Mouse (Mus musculus): ENCODE measurements around the gene Hcls1. TPM values are rescaled to one million over a fixed set of nuclear protein-coding genes. Genes with fewer than 3 reads are reported as not detected.

The Hcls1 gene
- 222 and 289 TPM in 2 replicates for total RNA-seq (2017)

DNA sequence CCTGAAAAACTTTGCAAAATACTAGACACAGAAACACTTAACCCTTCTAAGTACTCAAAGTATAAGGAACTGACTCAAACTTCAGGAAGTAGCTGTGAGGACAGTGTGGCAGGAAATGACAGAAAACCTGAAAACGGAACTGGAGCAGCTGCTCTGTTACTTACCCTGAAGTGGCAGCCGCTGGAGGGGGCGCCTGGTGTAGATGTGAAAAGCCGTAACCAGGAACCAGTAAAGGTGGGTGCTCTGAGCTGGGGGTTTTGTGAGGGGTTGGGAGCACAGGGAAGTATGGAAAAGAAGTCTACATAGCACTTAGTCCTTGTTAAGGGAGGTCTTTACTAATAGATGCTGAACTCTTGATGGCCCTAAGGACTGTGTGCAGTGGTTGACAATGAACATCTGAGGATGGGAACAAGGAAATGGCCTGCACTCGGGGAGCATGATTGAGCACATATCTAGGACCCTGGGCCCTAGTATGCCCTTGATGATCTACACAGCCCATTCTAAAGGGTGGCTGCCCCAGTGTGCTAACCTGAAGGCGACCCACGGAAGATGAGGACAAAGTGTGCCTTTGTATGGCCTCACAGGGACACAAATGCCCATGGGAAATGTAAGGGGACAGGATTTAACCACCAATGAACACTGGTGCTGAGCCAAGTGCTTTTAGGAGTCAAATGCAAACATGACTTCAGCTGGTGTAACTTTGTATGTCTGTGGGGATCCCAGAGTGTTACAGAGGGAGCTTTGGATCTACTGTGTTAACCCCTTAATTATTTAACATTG is at the start of gene Hcls1:
Hcls1 (plus strand) TSS at position 143 of the 780 bp plus-strand sequence.
- peak; percentile 80 to 85 for ATAC-seq (replicated peaks in 1 of 2; ENCODE audit: insufficient read depth in 1 of 2, low FRiP score in 2 of 2, low TSS enrichment in 1 of 2, low read depth in 1 of 2, poor library complexity in 2 of 2, severe bottlenecking in 2 of 2)

DNA sequence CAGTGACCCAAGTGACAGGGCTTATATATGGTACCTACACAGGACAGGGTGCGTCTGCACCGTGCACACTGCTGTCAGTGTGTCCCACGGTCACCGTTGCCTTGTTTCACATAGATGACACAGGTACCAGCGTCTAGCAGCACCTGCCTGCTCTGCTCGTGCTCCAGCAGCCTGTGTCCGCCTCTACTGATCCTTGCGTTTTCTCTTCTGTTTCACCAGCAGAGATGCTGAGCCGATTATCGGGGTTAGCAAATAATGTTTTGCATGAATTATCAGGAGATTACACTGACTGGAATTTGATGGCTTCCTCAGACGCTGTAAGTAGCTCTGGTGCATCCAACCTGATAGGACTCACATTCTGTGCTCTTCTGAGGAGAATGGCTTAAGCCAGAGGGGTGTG is 48.9 kb upstream of the Hcls1 start:
- no peak for ATAC-seq (replicated peaks in 1 of 2; ENCODE audit: insufficient read depth in 1 of 2, low FRiP score in 2 of 2, low TSS enrichment in 1 of 2, low read depth in 1 of 2, poor library complexity in 2 of 2, severe bottlenecking in 2 of 2)

DNA sequence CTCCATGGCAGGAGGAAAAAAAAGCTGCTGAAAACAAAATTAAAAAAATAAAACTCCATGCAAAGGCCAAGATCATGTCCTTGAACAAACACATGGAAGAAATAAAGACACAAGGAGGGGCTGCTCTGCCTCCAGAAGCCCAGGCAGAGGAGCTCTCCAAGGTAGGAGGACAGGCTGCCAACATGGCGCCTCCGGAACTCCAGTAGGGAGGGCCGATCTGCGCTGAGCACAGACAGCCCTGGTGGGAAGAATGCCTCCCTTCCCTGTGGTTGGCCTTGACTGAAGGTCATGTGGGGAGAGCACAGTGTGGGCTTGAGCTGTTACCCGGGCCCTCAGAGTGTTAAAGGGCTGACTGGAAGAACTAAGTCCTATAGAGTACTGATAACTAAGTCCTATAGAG is 47.2 kb upstream of the Hcls1 start:
- ATAC-seq (replicated peaks in 1 of 2; ENCODE audit: insufficient read depth in 1 of 2, low FRiP score in 2 of 2, low TSS enrichment in 1 of 2, low read depth in 1 of 2, poor library complexity in 2 of 2, severe bottlenecking in 2 of 2), result no peak

DNA sequence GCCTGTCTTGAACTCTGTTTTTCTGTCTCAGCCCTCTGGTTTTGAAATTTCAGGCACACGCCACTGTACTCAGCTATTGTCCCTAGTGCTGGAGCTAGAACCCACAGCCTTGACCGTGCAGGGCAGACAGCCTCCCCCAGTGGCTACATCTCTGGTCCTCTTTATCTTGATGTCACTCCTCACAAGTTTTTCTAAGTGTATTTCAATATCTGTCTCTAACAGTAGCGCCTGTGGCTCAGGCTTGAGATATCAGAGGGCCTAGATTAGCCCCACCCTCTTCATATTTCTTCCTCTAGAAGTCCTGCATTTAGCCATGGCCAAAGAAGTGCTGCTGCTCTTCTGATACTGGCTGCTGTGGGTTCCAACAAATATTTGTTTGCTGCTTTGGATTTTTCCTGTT is 44.2 kb upstream of the Hcls1 start:
- ATAC-seq (replicated peaks in 1 of 2; ENCODE audit: insufficient read depth in 1 of 2, low FRiP score in 2 of 2, low TSS enrichment in 1 of 2, low read depth in 1 of 2, poor library complexity in 2 of 2, severe bottlenecking in 2 of 2), result peak in 1 of 2 experiments; percentile 36; a peak in 2 of 4 replicates

DNA sequence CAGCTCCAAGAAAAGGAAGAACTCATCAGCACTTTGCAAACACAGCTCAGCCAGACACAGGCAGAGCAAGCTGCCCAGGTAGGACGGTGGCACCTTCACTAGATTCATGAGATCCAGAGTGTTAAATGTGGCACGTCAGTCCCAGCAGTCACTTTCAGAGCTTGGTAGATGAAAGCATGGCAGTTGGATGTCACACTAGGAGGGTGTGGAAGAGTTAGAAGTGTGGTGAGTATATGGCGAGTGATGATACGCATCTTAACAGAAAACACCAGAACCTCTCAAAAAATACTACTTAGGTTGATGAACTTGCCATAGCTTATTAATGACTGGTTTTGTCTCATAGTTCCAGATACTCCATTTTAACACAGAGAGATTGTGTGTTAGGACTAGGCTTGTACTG is 43.4 kb upstream of the Hcls1 start:
- ATAC-seq (replicated peaks in 1 of 2; ENCODE audit: insufficient read depth in 1 of 2, low FRiP score in 2 of 2, low TSS enrichment in 1 of 2, low read depth in 1 of 2, poor library complexity in 2 of 2, severe bottlenecking in 2 of 2), result no peak

DNA sequence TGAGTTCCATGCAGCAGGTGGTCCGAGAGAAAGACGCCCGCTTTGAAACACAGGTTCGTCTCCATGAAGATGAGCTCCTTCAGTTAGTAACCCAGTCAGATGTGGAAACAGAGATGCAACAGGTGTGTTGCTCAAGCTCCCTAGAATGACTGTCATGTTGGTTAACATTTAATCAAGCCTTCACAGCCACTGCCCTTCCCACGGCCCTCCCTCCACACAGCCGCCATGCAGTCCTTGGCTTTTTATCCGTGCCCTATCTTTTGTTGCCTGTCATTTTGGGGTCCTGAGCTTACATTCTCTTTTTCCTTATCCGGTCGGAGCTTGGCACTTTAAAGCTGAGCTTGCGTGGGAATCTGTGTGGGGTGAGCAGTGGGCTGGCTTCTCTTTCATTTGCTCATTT is 41.5 kb upstream of the Hcls1 start:
- ATAC-seq (replicated peaks in 1 of 2; ENCODE audit: insufficient read depth in 1 of 2, low FRiP score in 2 of 2, low TSS enrichment in 1 of 2, low read depth in 1 of 2, poor library complexity in 2 of 2, severe bottlenecking in 2 of 2), result no peak

DNA sequence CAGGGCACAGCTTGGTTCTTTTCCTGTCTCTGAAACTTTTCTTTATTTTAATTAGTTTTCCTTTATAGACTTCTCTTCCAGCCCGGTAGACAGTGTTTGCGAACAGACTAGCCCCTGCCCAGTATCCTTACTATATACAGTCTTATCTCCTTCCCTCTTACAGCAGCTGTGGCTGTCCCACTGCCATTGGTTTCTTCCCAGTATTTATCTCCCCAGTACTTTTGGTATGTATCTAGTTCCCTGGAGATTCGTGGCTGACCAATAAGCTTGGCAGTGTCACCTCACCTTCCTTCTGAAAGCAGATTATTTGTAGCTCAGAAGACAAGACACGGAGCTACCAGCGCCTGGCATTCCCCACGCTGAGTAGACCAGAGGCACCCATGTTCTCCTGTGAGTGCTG is 38.1 kb upstream of the Hcls1 start:
- ATAC-seq (replicated peaks in 1 of 2; ENCODE audit: insufficient read depth in 1 of 2, low FRiP score in 2 of 2, low TSS enrichment in 1 of 2, low read depth in 1 of 2, poor library complexity in 2 of 2, severe bottlenecking in 2 of 2), result no peak

DNA sequence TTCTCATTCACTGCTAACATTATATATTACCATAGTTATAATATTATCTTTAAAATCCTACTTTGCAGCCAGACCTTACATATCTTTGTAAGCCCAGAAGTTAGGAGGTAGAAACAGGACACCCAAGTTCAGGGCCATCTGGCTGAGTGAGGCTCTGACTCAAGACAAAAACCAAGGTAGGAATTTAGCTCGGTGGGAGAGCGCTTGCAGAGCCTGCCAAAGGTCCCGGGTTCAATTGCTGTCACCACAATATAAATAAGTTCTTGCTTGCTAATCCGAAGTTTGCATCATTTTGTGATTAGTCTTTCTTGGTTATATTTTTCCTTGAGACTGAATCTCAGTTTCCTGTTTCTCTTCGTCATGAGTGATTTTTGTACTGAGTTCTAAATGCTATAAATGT is 31.6 kb upstream of the Hcls1 start:
- no peak for ATAC-seq (replicated peaks in 1 of 2; ENCODE audit: insufficient read depth in 1 of 2, low FRiP score in 2 of 2, low TSS enrichment in 1 of 2, low read depth in 1 of 2, poor library complexity in 2 of 2, severe bottlenecking in 2 of 2)

DNA sequence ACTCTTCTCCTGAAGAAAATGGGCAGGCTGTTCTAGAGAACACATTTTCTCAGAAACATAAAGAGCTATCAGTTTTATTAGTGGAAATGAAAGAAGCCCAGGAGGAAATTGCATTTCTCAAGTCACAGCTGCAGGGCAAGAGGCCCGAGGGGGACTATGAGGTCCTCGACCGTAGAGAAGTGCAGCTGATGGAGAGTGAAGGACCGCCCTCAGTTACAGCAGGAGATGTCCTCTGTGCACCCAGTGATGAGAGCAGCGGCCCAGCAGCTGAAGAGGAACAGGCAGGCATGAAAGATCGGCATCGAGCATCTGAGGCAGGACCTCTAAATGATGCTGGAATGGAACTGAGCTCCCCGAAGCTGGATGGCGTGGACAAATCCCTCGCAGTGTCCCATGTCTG is 22.9 kb upstream of the Hcls1 start:
- ATAC-seq (replicated peaks in 1 of 2; ENCODE audit: insufficient read depth in 1 of 2, low FRiP score in 2 of 2, low TSS enrichment in 1 of 2, low read depth in 1 of 2, poor library complexity in 2 of 2, severe bottlenecking in 2 of 2), result no peak

DNA sequence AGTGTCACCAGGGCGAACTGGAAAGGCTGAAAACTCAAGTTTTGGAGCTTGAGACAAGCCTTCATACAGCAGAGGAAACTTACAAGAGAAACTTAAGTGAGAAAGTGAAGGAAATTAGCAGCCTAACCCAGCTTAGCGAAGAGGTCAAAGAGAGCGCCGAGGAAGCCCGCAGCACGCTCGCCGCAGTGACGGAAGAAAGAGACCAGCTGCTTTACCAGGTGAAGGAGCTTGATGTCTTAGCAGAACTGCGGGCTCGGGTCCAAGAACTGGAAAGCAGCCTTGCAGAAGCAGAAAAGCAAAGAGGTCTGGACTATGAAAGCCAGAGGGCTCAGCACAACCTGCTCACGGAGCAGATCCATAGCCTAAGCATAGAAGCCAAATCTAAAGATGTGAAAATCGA is 22.5 kb upstream of the Hcls1 start:
- no peak for ATAC-seq (replicated peaks in 1 of 2; ENCODE audit: insufficient read depth in 1 of 2, low FRiP score in 2 of 2, low TSS enrichment in 1 of 2, low read depth in 1 of 2, poor library complexity in 2 of 2, severe bottlenecking in 2 of 2)

DNA sequence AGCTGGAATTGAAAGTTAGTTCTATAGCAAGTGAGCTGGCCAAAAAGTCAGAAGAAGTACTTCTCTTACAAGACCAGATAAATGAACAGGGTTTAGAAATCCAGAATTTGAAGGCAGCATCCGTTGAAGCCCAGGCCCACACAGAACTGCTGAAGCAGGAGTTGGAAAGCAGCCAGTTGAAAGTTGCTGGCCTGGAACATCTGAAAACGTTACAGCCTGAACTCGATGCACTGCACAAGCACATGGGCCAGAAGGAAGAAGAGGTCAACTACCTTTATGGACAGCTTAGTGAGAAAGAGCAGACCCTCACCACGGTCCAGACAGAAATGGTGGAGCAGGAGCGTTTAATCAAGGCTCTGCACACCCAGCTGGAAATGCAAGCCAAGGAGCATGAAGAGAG is 20.6 kb upstream of the Hcls1 start:
- ATAC-seq (replicated peaks in 1 of 2; ENCODE audit: insufficient read depth in 1 of 2, low FRiP score in 2 of 2, low TSS enrichment in 1 of 2, low read depth in 1 of 2, poor library complexity in 2 of 2, severe bottlenecking in 2 of 2), result no peak

DNA sequence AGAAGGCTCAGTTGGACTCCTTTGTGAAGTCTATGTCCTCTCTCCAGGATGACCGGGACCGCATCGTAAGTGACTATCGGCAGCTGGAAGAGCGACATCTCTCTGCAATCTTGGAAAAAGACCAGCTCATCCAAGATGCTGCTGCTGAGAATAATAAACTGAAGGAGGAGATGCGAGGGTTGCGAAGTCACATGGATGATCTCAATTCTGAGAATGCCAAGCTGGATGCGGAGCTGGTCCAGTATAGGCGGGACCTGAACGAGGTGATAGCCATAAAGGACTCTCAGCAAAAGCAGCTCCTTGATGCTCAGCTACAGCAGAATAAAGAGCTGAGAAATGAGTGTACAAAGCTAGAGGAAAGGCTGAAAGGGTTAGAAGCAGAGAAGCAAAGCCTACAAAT is 16.3 kb upstream of the Hcls1 start:
- ATAC-seq (replicated peaks in 1 of 2; ENCODE audit: insufficient read depth in 1 of 2, low FRiP score in 2 of 2, low TSS enrichment in 1 of 2, low read depth in 1 of 2, poor library complexity in 2 of 2, severe bottlenecking in 2 of 2), result no peak

DNA sequence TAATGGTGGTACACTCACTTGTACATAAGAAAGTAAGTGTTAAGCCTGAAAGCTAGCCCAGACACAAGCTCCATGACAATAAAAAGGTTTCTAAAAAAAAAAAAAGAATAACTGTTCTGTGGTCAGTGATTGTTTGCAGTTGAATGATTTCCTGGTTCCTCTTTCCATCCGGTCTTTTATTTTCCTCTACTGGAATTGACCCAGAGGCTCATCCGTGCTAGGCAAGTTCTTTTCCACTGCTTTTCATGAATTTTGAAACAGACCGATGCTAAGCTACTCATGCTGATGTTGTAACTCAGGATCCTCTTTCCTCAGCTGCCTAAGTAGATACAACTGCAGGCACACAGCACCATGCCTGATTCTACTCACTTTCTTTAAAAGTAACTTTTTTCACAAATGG is 14.4 kb upstream of the Hcls1 start:
- ATAC-seq (replicated peaks in 1 of 2; ENCODE audit: insufficient read depth in 1 of 2, low FRiP score in 2 of 2, low TSS enrichment in 1 of 2, low read depth in 1 of 2, poor library complexity in 2 of 2, severe bottlenecking in 2 of 2), result peak in 1 of 2 experiments; percentile 31; a peak in 1 of 4 replicates

DNA sequence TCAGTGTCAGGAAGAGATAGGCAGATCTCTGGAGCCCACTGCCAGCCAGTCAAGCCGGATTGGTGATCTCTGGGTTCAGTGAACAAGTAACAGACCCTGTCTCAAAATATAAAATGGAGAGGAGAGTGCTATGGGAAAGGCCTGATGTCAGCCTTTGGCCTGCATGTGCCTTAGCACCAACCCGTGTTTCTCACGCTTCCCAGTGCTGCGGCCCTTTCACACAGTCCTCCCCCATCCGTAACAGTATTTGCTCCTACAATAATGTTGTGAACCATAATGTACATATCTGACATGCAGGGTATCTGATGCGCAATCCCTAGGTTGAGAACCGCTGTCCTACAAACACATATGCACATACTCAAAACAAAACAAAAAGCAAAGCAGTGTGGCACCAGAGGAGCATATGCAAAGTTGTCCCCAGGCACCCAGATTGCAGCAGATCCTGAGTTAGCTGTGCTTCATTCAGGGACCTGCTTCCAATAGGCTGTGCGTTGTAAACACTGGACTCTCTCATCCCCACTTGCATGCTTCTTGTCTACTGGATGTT is 13.6 kb upstream of the Hcls1 start:
- no peak for ATAC-seq (replicated peaks in 1 of 2; ENCODE audit: insufficient read depth in 1 of 2, low FRiP score in 2 of 2, low TSS enrichment in 1 of 2, low read depth in 1 of 2, poor library complexity in 2 of 2, severe bottlenecking in 2 of 2)

DNA sequence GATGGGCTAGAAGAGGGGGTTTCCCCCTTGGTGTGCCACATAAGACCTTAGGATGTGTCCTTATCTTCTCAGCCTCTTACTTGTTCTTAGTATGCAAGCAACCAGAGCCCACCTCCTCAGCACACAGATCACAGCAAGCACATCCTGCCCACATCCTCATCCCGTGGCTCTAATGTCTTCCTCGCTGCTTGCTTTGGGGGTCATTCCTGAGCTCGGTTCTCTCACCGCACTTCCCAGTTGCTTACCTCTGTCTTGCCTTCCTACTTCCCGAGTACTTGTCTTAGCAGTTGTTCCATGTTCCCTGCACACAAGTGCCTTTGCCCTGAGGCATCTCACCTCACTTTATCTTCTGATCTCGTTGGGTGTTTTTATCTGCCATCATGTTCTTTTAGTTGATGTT is 12.8 kb upstream of the Hcls1 start:
- ATAC-seq (replicated peaks in 1 of 2; ENCODE audit: insufficient read depth in 1 of 2, low FRiP score in 2 of 2, low TSS enrichment in 1 of 2, low read depth in 1 of 2, poor library complexity in 2 of 2, severe bottlenecking in 2 of 2), result no peak

DNA sequence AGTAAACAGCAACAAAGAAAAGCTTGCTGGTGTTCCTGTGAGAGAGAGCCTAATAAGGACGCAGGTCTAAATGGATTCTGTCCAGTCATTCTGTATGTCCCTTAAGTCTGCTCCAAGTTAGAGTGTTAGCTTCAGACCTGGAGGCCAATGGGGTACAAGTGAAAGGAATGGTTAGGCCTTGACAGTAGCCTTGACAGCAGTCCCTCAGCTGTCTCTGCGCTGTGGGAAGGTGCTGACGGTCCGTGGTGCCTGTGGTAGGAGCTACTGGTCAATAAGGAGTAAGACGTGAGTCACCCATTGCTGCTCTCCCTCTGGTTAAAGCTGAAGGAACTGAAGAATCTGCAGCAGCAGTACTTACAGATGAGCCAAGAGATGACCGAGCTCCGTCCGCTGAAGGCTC is 10.5 kb upstream of the Hcls1 start:
- no peak for ATAC-seq (replicated peaks in 1 of 2; ENCODE audit: insufficient read depth in 1 of 2, low FRiP score in 2 of 2, low TSS enrichment in 1 of 2, low read depth in 1 of 2, poor library complexity in 2 of 2, severe bottlenecking in 2 of 2)

DNA sequence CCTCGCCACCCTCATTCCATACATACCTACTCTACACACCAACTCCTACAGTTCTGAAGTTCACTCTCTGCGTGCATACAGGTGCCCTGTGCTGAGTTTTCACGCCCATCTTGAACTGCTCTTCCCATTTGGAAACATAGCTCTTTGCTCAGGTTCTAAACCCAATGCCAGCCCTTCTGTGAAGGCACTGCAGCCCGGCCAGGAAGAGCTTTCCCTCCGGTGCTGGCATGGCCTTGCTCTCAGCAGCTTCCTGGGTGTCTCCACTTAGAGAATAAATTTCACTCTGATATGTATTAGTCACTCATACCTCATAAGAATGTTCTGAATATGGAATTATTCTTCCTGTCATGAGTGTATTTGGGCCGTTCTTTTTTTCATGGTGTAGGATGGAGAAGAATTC is 9.4 kb upstream of the Hcls1 start:
- no peak for ATAC-seq (replicated peaks in 1 of 2; ENCODE audit: insufficient read depth in 1 of 2, low FRiP score in 2 of 2, low TSS enrichment in 1 of 2, low read depth in 1 of 2, poor library complexity in 2 of 2, severe bottlenecking in 2 of 2)

DNA sequence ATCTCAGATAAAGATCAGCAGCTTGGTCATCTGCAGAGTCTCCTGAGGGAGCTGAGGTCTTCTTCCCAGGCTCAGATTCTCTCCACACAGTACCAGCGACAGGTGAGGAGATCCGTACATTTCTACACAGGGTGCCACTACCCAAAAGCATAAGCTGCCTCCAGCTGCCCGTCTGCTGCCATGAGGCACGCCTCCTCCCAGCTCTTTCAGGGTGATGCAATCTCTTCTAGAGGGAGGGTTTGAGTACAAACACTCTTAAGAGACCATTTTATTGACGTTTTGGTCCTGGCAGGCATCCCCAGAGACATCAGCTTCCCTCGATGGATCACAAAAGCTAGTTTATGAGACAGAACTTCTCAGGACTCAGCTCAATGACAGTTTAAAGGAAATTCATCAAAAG is 9.0 kb upstream of the Hcls1 start:
- no peak for ATAC-seq (replicated peaks in 1 of 2; ENCODE audit: insufficient read depth in 1 of 2, low FRiP score in 2 of 2, low TSS enrichment in 1 of 2, low read depth in 1 of 2, poor library complexity in 2 of 2, severe bottlenecking in 2 of 2)

All from hematopoietic stem cell, adult 5-6 weeks (primary cell).